Mouse (Mus musculus) forebrain, postnatal 0 days (tissue): ENCODE data around the gene Gm3095. TPM values are rescaled to one million over a fixed set of nuclear protein-coding genes. Genes with fewer than 3 reads are reported as not detected.
"Not testable (repeated sequence)": the region's sequence is repeated elsewhere in the genome, so short reads cannot be mapped to it uniquely, and the experiment has no call there.

ENCODE experiments used
- ATAC-seq: fragments of 200-750 bp; cut with Nextera tagmentation; 2 replicates; pipeline ENCODE4 v1.8.0; 2017; ENCODE audit warnings: mild to moderate bottlenecking, moderate library complexity
- DNase-seq: peaks from one replicate; pipeline ENCODE4 v3.0.0-alpha.2; 2015
- H3K27ac ChIP-seq: fragments of 300-500 bp; sonication (generic); 2 replicates; pipeline ENCODE4 v1.5.1; 2014; ENCODE audit warnings: low read depth, mild to moderate bottlenecking, antibody characterized with exemption, low read length, moderate library complexity, mixed read lengths
- H3K27me3 ChIP-seq: fragments of 300-500 bp; sonication (generic); 2 replicates; pipeline ENCODE4 v1.6.1; 2014; ENCODE audit warnings: mild to moderate bottlenecking, low read length, mixed read lengths; ENCODE audit not compliant: insufficient read depth
- H3K36me3 ChIP-seq: fragments of 300-500 bp; sonication (generic); 2 replicates; pipeline ENCODE4 v1.6.1; 2014; ENCODE audit warnings: mild to moderate bottlenecking, moderate library complexity; ENCODE audit not compliant: insufficient read depth
- H3K4me1 ChIP-seq: fragments of 300-500 bp; sonication (generic); 2 replicates; pipeline ENCODE4 v1.6.1; 2014; ENCODE audit warnings: antibody characterized with exemption; ENCODE audit not compliant: insufficient read depth
- H3K4me2 ChIP-seq: fragments of 300-500 bp; sonication (generic); 2 replicates; pipeline ENCODE4 v1.6.1; 2014; ENCODE audit warnings: low read depth, mild to moderate bottlenecking, moderate library complexity
- H3K4me3 ChIP-seq: fragments of 300-500 bp; sonication (generic); 2 replicates; pipeline ENCODE4 v1.5.1; 2014; ENCODE audit warnings: low read depth, low read length, mixed read lengths
- H3K9ac ChIP-seq: fragments of 300-500 bp; sonication (generic); 2 replicates; pipeline ENCODE4 v1.6.1; 2014; ENCODE audit warnings: mild to moderate bottlenecking
- H3K9me3 ChIP-seq: fragments of 300-500 bp; sonication (generic); 2 replicates; pipeline ENCODE4 v1.6.1; 2016; ENCODE audit warnings: low read length
- WGBS: fragments of 180-500 bp; shearing (Covaris S2); extraction: QIAGEN DNeasy Blood & Tissue Kit; methylation state at CpG from one replicate; pipeline ENCODE4 v1.1.7; 2014; 5-methylcytosine and 5-hydroxymethylcytosine counted together
- polyA plus RNA-seq: library from polyadenylated mRNA; unstranded; fragments of >200 nt; fragmentation: Nextera tagmentation; extraction: Ambion mirVana; gene quantifications from 2 replicates; pipeline ENCODE4 v1.2.1, GENCODE M21; 2015
- total RNA-seq: library from RNA; depleted of rRNA; stranded (reverse); fragments of >200 nt; gene quantifications from 2 replicates; pipeline ENCODE4 v1.2.3, GENCODE M21; 2014; rRNA removed

Gm3095 gene
- total RNA-seq = 0.77 and 2.6 TPM in 2 replicates
- polyA plus RNA-seq = 0.77 and 1.1 TPM in 2 replicates

DNA sequence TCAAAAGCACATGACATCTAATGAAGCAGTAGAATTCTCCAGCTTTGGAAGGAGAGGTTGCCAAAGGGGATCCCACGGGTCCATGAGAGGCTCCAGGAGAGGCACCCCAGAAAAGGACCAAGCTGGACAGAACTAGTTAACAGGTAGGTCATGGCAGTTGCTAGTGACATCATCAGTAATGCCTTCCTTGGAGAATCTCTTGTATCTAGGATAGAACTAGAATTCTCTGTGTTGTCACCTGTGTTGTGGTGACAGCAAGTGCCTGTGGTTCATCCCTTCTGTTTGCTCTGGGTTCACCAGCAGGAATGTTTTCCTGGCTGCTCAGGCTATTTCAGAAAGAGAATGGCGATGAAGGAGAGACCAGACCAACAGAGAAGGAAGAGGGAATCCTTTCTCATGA is at the start of gene Gm3095:
Gene Gm3095 (plus strand): TSS at position 301 of the 400 bp plus-strand sequence.
- H3K27me3 ChIP-seq, DNase-seq, H3K4me3 ChIP-seq, H3K9me3 ChIP-seq, H3K4me1 ChIP-seq, H3K27ac ChIP-seq, H3K9ac ChIP-seq, H3K4me2 ChIP-seq, ATAC-seq, H3K36me3 ChIP-seq: not testable (repeated sequence)
- WGBS = no CpG with 5 or more reads among the region's 2 CpGs

DNA sequence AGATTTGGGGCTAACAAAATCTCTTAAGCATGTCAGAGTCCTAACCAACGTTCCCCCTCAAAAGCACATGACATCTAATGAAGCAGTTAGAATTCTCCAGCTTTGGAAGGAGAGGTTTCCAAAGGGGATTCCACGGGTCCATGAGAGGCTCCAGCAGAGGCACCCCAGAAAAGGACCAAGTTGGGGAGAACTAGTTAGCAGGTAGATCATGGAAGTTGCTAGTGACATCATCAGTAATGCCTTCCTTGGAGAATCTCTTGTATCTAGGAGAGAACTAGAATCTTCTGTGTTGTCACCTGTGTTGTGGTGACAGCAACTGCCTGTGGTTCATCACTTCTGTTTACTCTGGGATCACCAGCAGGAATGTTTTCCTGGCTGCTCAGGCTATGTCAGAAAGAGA is 31.9 kb upstream of the Gm3095 start, which contains the start of gene Gm3029:
Gene Gm3029 (plus strand): TSS at position 301 of the 400 bp plus-strand sequence.
- not testable (repeated sequence) for ATAC-seq

DNA sequence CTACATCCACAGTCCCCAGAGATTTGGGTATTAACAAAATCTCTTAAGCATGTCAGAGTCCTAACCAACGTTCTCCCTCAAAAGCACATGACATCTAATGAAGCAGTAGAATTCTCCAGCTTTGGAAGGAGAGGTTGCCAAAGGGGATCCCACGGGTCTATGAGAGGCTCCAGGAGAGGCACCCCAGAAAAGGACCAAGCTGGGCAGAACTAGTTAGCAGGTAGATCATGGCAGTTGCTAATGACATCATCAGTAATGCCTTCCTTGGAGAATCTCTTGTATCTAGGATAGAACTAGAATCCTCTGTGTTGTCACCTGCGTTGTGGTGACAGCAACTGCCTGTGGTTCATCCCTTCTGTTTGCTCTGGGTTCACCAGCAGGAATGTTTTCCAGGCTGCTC is 34.7 kb downstream of the Gm3095 start, which contains the start of gene Gm3099:
Gene Gm3099 (plus strand): TSS at position 301 of the 400 bp plus-strand sequence.
- H3K4me3 ChIP-seq, H3K27ac ChIP-seq, H3K9ac ChIP-seq, ATAC-seq, H3K4me2 ChIP-seq, H3K36me3 ChIP-seq, H3K27me3 ChIP-seq, H3K9me3 ChIP-seq, H3K4me1 ChIP-seq, DNase-seq: not testable (repeated sequence)
- WGBS = 75% methylated on average over 1 of the region's 3 CpGs

More for the DNA sequence above, 31.9 kb upstream of the Gm3095 start, which contains the start of gene Gm3029:
- not testable (repeated sequence) for DNase-seq, H3K27me3 ChIP-seq, H3K4me3 ChIP-seq, H3K36me3 ChIP-seq, H3K27ac ChIP-seq, H3K4me1 ChIP-seq, H3K4me2 ChIP-seq, H3K9me3 ChIP-seq, H3K9ac ChIP-seq
- no CpG with 5 or more reads among the region's 2 CpGs for WGBS

Other genes starting within 250 kb of the Gm3095 start
- gene Gm3002, start 153.5 kb upstream of the Gm3095 start, total RNA-seq = 7.9 and 9.7 TPM in 2 replicates
- 5.5 and 6.0 TPM in 2 replicates for gene Gm3002, start 153.5 kb upstream of the Gm3095 start, polyA plus RNA-seq
- gene Gm3033, start 117.3 kb upstream of the Gm3095 start, total RNA-seq = 0.38 TPM in 1 of 2 replicates, not detected in the other
- not detected in 2 replicates for gene Gm3033, start 117.3 kb upstream of the Gm3095 start, polyA plus RNA-seq
- gene Gm2916, start 79.4 kb upstream of the Gm3095 start, total RNA-seq = 0.15 TPM in 1 of 2 replicates, not detected in the other
- 0.13 TPM in 1 of 2 replicates, not detected in the other for gene Gm2916, start 79.4 kb upstream of the Gm3095 start, polyA plus RNA-seq
- not detected in 2 replicates for gene Gm3029, start 31.8 kb upstream of the Gm3095 start, total RNA-seq
- not detected in 2 replicates for gene Gm3029, start 31.8 kb upstream of the Gm3095 start, polyA plus RNA-seq
- not detected in 2 replicates for gene Gm3099, start 34.8 kb downstream of the Gm3095 start, total RNA-seq
- not detected in 2 replicates for gene Gm3099, start 34.8 kb downstream of the Gm3095 start, polyA plus RNA-seq
- 5.8 and 6.2 TPM in 2 replicates for gene Gm5796, start 60.4 kb downstream of the Gm3095 start, total RNA-seq
- 5.0 and 6.9 TPM in 2 replicates for gene Gm5796, start 60.4 kb downstream of the Gm3095 start, polyA plus RNA-seq
- not detected in 2 replicates for gene Gm3115, start 120.6 kb downstream of the Gm3095 start, total RNA-seq
- not detected in 2 replicates for gene Gm3115, start 120.6 kb downstream of the Gm3095 start, polyA plus RNA-seq
- 4.6 and 5.3 TPM in 2 replicates for gene Gm8108, start 147.0 kb downstream of the Gm3095 start, total RNA-seq
- gene Gm8108, start 147.0 kb downstream of the Gm3095 start, polyA plus RNA-seq = 5.5 and 5.7 TPM in 2 replicates
- not detected in 2 replicates for gene Gm3127, start 201.5 kb downstream of the Gm3095 start, total RNA-seq
- not detected in 2 replicates for gene Gm3127, start 201.5 kb downstream of the Gm3095 start, polyA plus RNA-seq
- gene Gm2974, start 219.0 kb downstream of the Gm3095 start, total RNA-seq = 9.1 and 10.3 TPM in 2 replicates
- gene Gm2974, start 219.0 kb downstream of the Gm3095 start, polyA plus RNA-seq = 12.0 and 13.6 TPM in 2 replicates